Mouse (Mus musculus): ENCODE measurements at regions not wholly inside any gene's neighbourhood (a gene's known extent, or its start where the extent isn't known, plus 50 kb on each side); places are given as distances from the start of the nearest gene placed in this dataset.
"Not testable (repeated sequence)": the region's sequence is repeated elsewhere in the genome, so short reads cannot be mapped to it uniquely, and the experiment has no call there.

GRCm38 (mm10) chr6:6414654-6415610, 163.5 kb downstream of the Sem1 start:
- ATAC-seq (replicated peaks in 1 of 2; ENCODE audit: insufficient read depth in 1 of 2, low FRiP score in 2 of 2, low TSS enrichment in 1 of 2, low read depth in 1 of 2, poor library complexity in 2 of 2, severe bottlenecking in 2 of 2): no peak

GRCm38 (mm10) chr6:6397997-6398396, 180.5 kb downstream of the Sem1 start:
- no peak for ATAC-seq (replicated peaks in 1 of 2; ENCODE audit: insufficient read depth in 1 of 2, low FRiP score in 2 of 2, low TSS enrichment in 1 of 2, low read depth in 1 of 2, poor library complexity in 2 of 2, severe bottlenecking in 2 of 2)

GRCm38 (mm10) chr6:6389454-6390445, 172.8 kb upstream of the Slc25a13 start:
- ATAC-seq (replicated peaks in 1 of 2; ENCODE audit: insufficient read depth in 1 of 2, low FRiP score in 2 of 2, low TSS enrichment in 1 of 2, low read depth in 1 of 2, poor library complexity in 2 of 2, severe bottlenecking in 2 of 2): no peak

- no peak for ATAC-seq (replicated peaks in 1 of 2; ENCODE audit: insufficient read depth in 1 of 2, low FRiP score in 2 of 2, low TSS enrichment in 1 of 2, low read depth in 1 of 2, poor library complexity in 2 of 2, severe bottlenecking in 2 of 2)
Measured at GRCm38 (mm10) chr6:6388835-6389440, 172.0 kb upstream of the Slc25a13 start.

GRCm38 (mm10) chr6:6387571-6387970, 170.6 kb upstream of the Slc25a13 start:
- no peak for ATAC-seq (replicated peaks in 1 of 2; ENCODE audit: insufficient read depth in 1 of 2, low FRiP score in 2 of 2, low TSS enrichment in 1 of 2, low read depth in 1 of 2, poor library complexity in 2 of 2, severe bottlenecking in 2 of 2)

- ATAC-seq (replicated peaks in 1 of 2; ENCODE audit: insufficient read depth in 1 of 2, low FRiP score in 2 of 2, low TSS enrichment in 1 of 2, low read depth in 1 of 2, poor library complexity in 2 of 2, severe bottlenecking in 2 of 2): no peak
Measured at GRCm38 (mm10) chr6:6384971-6385370, 168.0 kb upstream of the Slc25a13 start.

- ATAC-seq (replicated peaks in 1 of 2; ENCODE audit: insufficient read depth in 1 of 2, low FRiP score in 2 of 2, low TSS enrichment in 1 of 2, low read depth in 1 of 2, poor library complexity in 2 of 2, severe bottlenecking in 2 of 2): no peak
Measured at GRCm38 (mm10) chr6:6384441-6384840, 167.5 kb upstream of the Slc25a13 start.

GRCm38 (mm10) chr6:6372421-6372820, 155.4 kb upstream of the Slc25a13 start:
- no peak for ATAC-seq (replicated peaks in 1 of 2; ENCODE audit: insufficient read depth in 1 of 2, low FRiP score in 2 of 2, low TSS enrichment in 1 of 2, low read depth in 1 of 2, poor library complexity in 2 of 2, severe bottlenecking in 2 of 2)

- no peak for ATAC-seq (replicated peaks in 1 of 2; ENCODE audit: insufficient read depth in 1 of 2, low FRiP score in 2 of 2, low TSS enrichment in 1 of 2, low read depth in 1 of 2, poor library complexity in 2 of 2, severe bottlenecking in 2 of 2)
Measured at GRCm38 (mm10) chr6:6371444-6372093, 154.6 kb upstream of the Slc25a13 start.

GRCm38 (mm10) chr6:6364037-6364436, 147.1 kb upstream of the Slc25a13 start:
- ATAC-seq (replicated peaks in 1 of 2; ENCODE audit: insufficient read depth in 1 of 2, low FRiP score in 2 of 2, low TSS enrichment in 1 of 2, low read depth in 1 of 2, poor library complexity in 2 of 2, severe bottlenecking in 2 of 2): no peak

GRCm38 (mm10) chr6:6362678-6363354, 145.8 kb upstream of the Slc25a13 start:
- ATAC-seq (replicated peaks in 1 of 2; ENCODE audit: insufficient read depth in 1 of 2, low FRiP score in 2 of 2, low TSS enrichment in 1 of 2, low read depth in 1 of 2, poor library complexity in 2 of 2, severe bottlenecking in 2 of 2): no peak

GRCm38 (mm10) chr6:6361181-6361580, 144.2 kb upstream of the Slc25a13 start:
- not testable (repeated sequence) for ATAC-seq (replicated peaks in 1 of 2; ENCODE audit: insufficient read depth in 1 of 2, low FRiP score in 2 of 2, low TSS enrichment in 1 of 2, low read depth in 1 of 2, poor library complexity in 2 of 2, severe bottlenecking in 2 of 2)

GRCm38 (mm10) chr6:6357477-6357876, 140.5 kb upstream of the Slc25a13 start:
- ATAC-seq (replicated peaks in 1 of 2; ENCODE audit: insufficient read depth in 1 of 2, low FRiP score in 2 of 2, low TSS enrichment in 1 of 2, low read depth in 1 of 2, poor library complexity in 2 of 2, severe bottlenecking in 2 of 2): no peak

- ATAC-seq (replicated peaks in 1 of 2; ENCODE audit: insufficient read depth in 1 of 2, low FRiP score in 2 of 2, low TSS enrichment in 1 of 2, low read depth in 1 of 2, poor library complexity in 2 of 2, severe bottlenecking in 2 of 2): no peak
Measured at GRCm38 (mm10) chr6:6356967-6357366, 140.0 kb upstream of the Slc25a13 start.

- ATAC-seq (replicated peaks in 1 of 2; ENCODE audit: insufficient read depth in 1 of 2, low FRiP score in 2 of 2, low TSS enrichment in 1 of 2, low read depth in 1 of 2, poor library complexity in 2 of 2, severe bottlenecking in 2 of 2): no peak
Measured at GRCm38 (mm10) chr6:6335251-6335650, 118.3 kb upstream of the Slc25a13 start.

- ATAC-seq (replicated peaks in 1 of 2; ENCODE audit: insufficient read depth in 1 of 2, low FRiP score in 2 of 2, low TSS enrichment in 1 of 2, low read depth in 1 of 2, poor library complexity in 2 of 2, severe bottlenecking in 2 of 2): no peak
Measured at GRCm38 (mm10) chr6:6330271-6330670, 113.3 kb upstream of the Slc25a13 start.

GRCm38 (mm10) chr6:6325516-6325915, 108.5 kb upstream of the Slc25a13 start:
- no peak for ATAC-seq (replicated peaks in 1 of 2; ENCODE audit: insufficient read depth in 1 of 2, low FRiP score in 2 of 2, low TSS enrichment in 1 of 2, low read depth in 1 of 2, poor library complexity in 2 of 2, severe bottlenecking in 2 of 2)
